Comparison of ENCODE assay signal across 14 mouse cellular contexts in genomic region chr7:5083325-5084105, GRCm38 (mm10). TPM values are rescaled to one million over a fixed set of nuclear protein-coding genes. Genes with fewer than 3 reads are reported as not detected.
A peak's percentile ranks its signal among the peaks of the same experiment; 100 is the strongest.
DNase-seq lines count a peak whose midpoint lies in the region; ATAC-seq and TF ChIP-seq lines count a peak whose summit lies in the region.
"Had no signal": no experiment of that assay in that cellular context is flagged by ENCODE, and none has a peak within 500 bp of the region (broad histone marks: within the 10 kb centered on the region; RNA-seq: fewer than 3 reads in every experiment).

No protein-coding gene starts in this region.

- peaks cover 7% of the 10 kb centered on the region for H3K4me1 ChIP-seq in lung, postnatal 0 days (ENCODE audit: insufficient read depth, low read depth, low read length)
- peaks cover 6% of the 10 kb centered on the region; the same call in 1 of the 2 replicates for H3K4me1 ChIP-seq in lung, adult 2 months (ENCODE audit: control insufficient read depth, insufficient read depth, low read length)
- peaks cover 16% of the 10 kb centered on the region for H3K4me1 ChIP-seq in liver, embryonic 11.5 days (replicated peaks; ENCODE audit: control insufficient read depth, insufficient read depth, low read length)

- H3K9ac ChIP-seq in lung, postnatal 0 days (replicated peaks; ENCODE audit: low read depth), result no peak overlapping the region
- H3K9ac ChIP-seq in liver, embryonic 11.5 days (ENCODE audit: low read depth, low read length), result no peak overlapping the region
- H3K9ac ChIP-seq: lung, embryonic 14.5 days had no signal

- peaks cover 5% of the 10 kb centered on the region; the same call in 1 of the 2 replicates for H3K36me3 ChIP-seq in lung, postnatal 0 days (ENCODE audit: insufficient read depth, low read length)
- H3K36me3 ChIP-seq in liver, embryonic 11.5 days (ENCODE audit: control insufficient read depth, insufficient read depth, low read length), result peaks cover 37% of the 10 kb centered on the region
- H3K36me3 ChIP-seq in splenic B cell, adult 2 months (ENCODE audit: control insufficient read depth, insufficient read depth, low read length, poor library complexity, severe bottlenecking), result peaks cover 7% of the 10 kb centered on the region

- 87% methylated on average over 18 of the region's 18 CpGs for WGBS in lung, postnatal 0 days
- WGBS in lung, adult 2 months, result 72% methylated on average over 18 of the region's 18 CpGs
- 88% methylated on average over 18 of the region's 18 CpGs for WGBS in liver, embryonic 11.5 days

- TF ChIP-seq POLR2A in lung, adult 2 months (IDR thresholded peaks at IDR 0.05; ENCODE audit: borderline replicate concordance, extremely low read depth, low read depth, low read length), result no peak

- H3K9me3 ChIP-seq in lung, postnatal 0 days (ENCODE audit: low read length), result no peaks in the 10 kb centered on the region
- no peaks in the 10 kb centered on the region for H3K9me3 ChIP-seq in liver, embryonic 11.5 days (ENCODE audit: control insufficient read depth, low read length)

- no peak for ATAC-seq in lung, postnatal 0 days
- peak; percentile 27 for ATAC-seq in common myeloid progenitor, adult 5-6 weeks (replicated peaks; ENCODE audit: low read depth, poor library complexity, severe bottlenecking)
- no peak for ATAC-seq in liver, embryonic 11.5 days (replicated peaks; ENCODE audit: low FRiP score)

- TF ChIP-seq EP300 in lung, postnatal 0 days (IDR thresholded peaks at IDR 0.05), result no peak

- TF ChIP-seq CTCF in lung, postnatal 0 days (IDR thresholded peaks at IDR 0.05), result no peak
- TF ChIP-seq CTCF in lung, adult 2 months (IDR thresholded peaks at IDR 0.05; ENCODE audit: insufficient read depth, low read length), result no peak

- no peak overlapping the region for H3K4me3 ChIP-seq in lung, postnatal 0 days (ENCODE audit: low read depth, low read length)
- H3K4me3 ChIP-seq in lung, adult 2 months (replicated peaks; ENCODE audit: extremely low read depth, low read depth, low read length), result no peak overlapping the region
- no peak overlapping the region for H3K4me3 ChIP-seq in liver, embryonic 11.5 days (ENCODE audit: low read depth, low read length)
- H3K4me3 ChIP-seq: myocyte had no signal

- no peaks in the 10 kb centered on the region for H3K27me3 ChIP-seq in lung, postnatal 0 days (replicated peaks; ENCODE audit: insufficient read depth, low read length)
- H3K27me3 ChIP-seq in liver, embryonic 11.5 days (replicated peaks; ENCODE audit: control insufficient read depth, insufficient read depth, low read length), result no peaks in the 10 kb centered on the region
- no peaks in the 10 kb centered on the region for H3K27me3 ChIP-seq in splenic B cell, adult 2 months (ENCODE audit: control insufficient read depth, insufficient read depth, low read length, poor library complexity, severe bottlenecking)

- DNase-seq in lung, postnatal 0 days (ENCODE audit: low spot score), result peak; percentile 38
- no peak for DNase-seq in lung, adult 2 months
- DNase-seq in liver, embryonic 11.5 days (ENCODE audit: low spot score), result no peak
- peak; percentile 89 for DNase-seq in splenic B cell, adult 2 months (ENCODE audit: low read depth, low spot score)
- DNase-seq in ovary, postnatal 36 days (ENCODE audit: low spot score), result no peak
- no peak for DNase-seq in thymus, postnatal 25 days
- DNase-seq: adrenal gland, postnatal 36 days; cerebellum, postnatal 36 days; heart, postnatal 10 days; lung, embryonic 14.5 days had no signal

- H3K4me2 ChIP-seq in lung, postnatal 0 days (replicated peaks; ENCODE audit: low read depth, low read length), result no peak overlapping the region
- peak overlapping the region; percentile 39; the same call in 1 of the 2 replicates for H3K4me2 ChIP-seq in liver, embryonic 11.5 days
- H3K4me2 ChIP-seq: lung, embryonic 14.5 days had no signal

- H3K27ac ChIP-seq in lung, postnatal 0 days (ENCODE audit: low read length), result no peak overlapping the region
- H3K27ac ChIP-seq in liver, embryonic 11.5 days (ENCODE audit: low read depth, low read length), result no peak overlapping the region

RNA-seq across cellular contexts. Expression of gene Epn1, which starts 3.5 kb away (rescaled TPM):
- 40.7 and 41.6 TPM in 2 replicates for polyA plus RNA-seq in lung, postnatal 0 days (2015; fragmentation: Nextera tagmentation; extraction: Ambion mirVana)
- 151 and 160 TPM in 2 replicates for polyA plus RNA-seq in lung, adult 2 months (2012; rRNA removed)
- 42.9 and 53.0 TPM in 2 replicates for total RNA-seq in common myeloid progenitor, adult 5-6 weeks (2017)
- polyA plus RNA-seq in liver, embryonic 11.5 days (2014; fragmentation: Nextera tagmentation; extraction: Ambion mirVana), result 82.9 and 88.9 TPM in 2 replicates

RNA-seq across cellular contexts. Expression of gene U2af2, which starts 21.6 kb away (rescaled TPM):
- 42.0 and 46.1 TPM in 2 replicates for polyA plus RNA-seq in lung, postnatal 0 days (2015; fragmentation: Nextera tagmentation; extraction: Ambion mirVana)
- 145 and 189 TPM in 2 replicates for polyA plus RNA-seq in lung, adult 2 months (2012; rRNA removed)
- total RNA-seq in common myeloid progenitor, adult 5-6 weeks (2017), result 220 and 260 TPM in 2 replicates
- polyA plus RNA-seq in liver, embryonic 11.5 days (2014; fragmentation: Nextera tagmentation; extraction: Ambion mirVana), result 169 TPM in 2 replicates

RNA-seq across cellular contexts. Expression of gene Zfp580, which starts 32.2 kb away (rescaled TPM):
- 25.7 and 30.4 TPM in 2 replicates for polyA plus RNA-seq in lung, postnatal 0 days (2015; fragmentation: Nextera tagmentation; extraction: Ambion mirVana)
- polyA plus RNA-seq in lung, adult 2 months (2012; rRNA removed), result 36.0 and 37.9 TPM in 2 replicates
- 1.8 and 3.6 TPM in 2 replicates for total RNA-seq in common myeloid progenitor, adult 5-6 weeks (2017)
- polyA plus RNA-seq in liver, embryonic 11.5 days (2014; fragmentation: Nextera tagmentation; extraction: Ambion mirVana), result 11.5 and 14.1 TPM in 2 replicates

RNA-seq across cellular contexts. Expression of gene Rfpl4, which starts 33.2 kb away (rescaled TPM):
- not detected in 2 replicates for polyA plus RNA-seq in lung, postnatal 0 days (2015; fragmentation: Nextera tagmentation; extraction: Ambion mirVana)
- polyA plus RNA-seq in lung, adult 2 months (2012; rRNA removed), result not detected in 2 replicates
- not detected in 2 replicates for total RNA-seq in common myeloid progenitor, adult 5-6 weeks (2017)
- not detected in 2 replicates for polyA plus RNA-seq in liver, embryonic 11.5 days (2014; fragmentation: Nextera tagmentation; extraction: Ambion mirVana)
- total RNA-seq: gastrocnemius, adult 18-20 months; heart, postnatal 10 days; layer of hippocampus, adult 8-10 months had no signal
- polyA plus RNA-seq: lung, embryonic 14.5 days; myocyte had no signal

RNA-seq across cellular contexts. Expression of gene Rasl2-9, which starts 42.2 kb away (rescaled TPM):
- polyA plus RNA-seq in lung, postnatal 0 days (2015; fragmentation: Nextera tagmentation; extraction: Ambion mirVana), result 0.52 and 0.88 TPM in 2 replicates
- polyA plus RNA-seq in lung, adult 2 months (2012; rRNA removed), result 0.24 TPM in 1 of 2 replicates, not detected in the other
- not detected in 2 replicates for total RNA-seq in common myeloid progenitor, adult 5-6 weeks (2017)
- 0.26 and 0.66 TPM in 2 replicates for polyA plus RNA-seq in liver, embryonic 11.5 days (2014; fragmentation: Nextera tagmentation; extraction: Ambion mirVana)

Comparison
In these comparisons a context has a peak if more than half of its experiments do, and no peak if none do; other contexts are left out.
1. DNase-seq: peak in lung, postnatal 0 days (single experiment) and splenic B cell, adult 2 months (single experiment); none in lung, adult 2 months (single experiment), liver, embryonic 11.5 days (single experiment), ovary, postnatal 36 days (single experiment) and thymus, postnatal 25 days (single experiment).